Mouse (Mus musculus): ENCODE results near the gene Wdr13. TPM values are rescaled to one million over a fixed set of nuclear protein-coding genes. Genes with fewer than 3 reads are reported as not detected.

The Wdr13 gene
- polyA plus RNA-seq, 1 experiment from 2014 or later = 23.1 TPM

DNA sequence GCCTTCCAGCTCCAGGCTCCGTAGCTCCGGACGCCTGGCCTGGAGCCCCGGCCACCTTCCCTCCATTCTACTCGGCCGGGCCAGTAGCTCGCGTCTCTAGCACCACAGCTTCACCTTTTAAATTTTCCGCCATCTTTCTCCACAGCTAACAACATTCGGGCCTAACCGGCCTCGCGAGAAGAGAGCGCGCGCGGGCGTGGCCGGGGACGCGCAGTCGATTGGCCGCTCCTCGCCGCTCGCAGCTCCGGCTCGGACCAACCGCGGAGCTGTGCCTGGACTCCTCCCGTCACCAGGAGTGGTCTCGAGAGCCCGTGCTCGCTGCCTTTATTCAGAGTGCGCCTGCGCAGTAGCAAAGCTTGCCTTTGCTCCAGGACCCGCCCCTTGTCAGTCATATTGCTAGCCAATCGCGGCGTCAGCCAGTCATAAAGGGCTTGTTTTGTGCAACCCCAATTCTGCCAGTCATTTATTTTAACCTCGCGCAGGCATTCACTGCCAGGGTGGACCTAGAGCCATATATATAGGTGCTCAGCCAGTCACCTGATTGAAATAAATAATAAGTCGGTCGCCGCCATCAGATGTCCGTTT lies 58.2 kb downstream of the Wdr13 start, which contains the start of gene Suv39h1:
Gene Suv39h1, minus strand, starts transcription at position 331 of the 585 bp plus-strand sequence.
- Histone ChIP-seq H3K4me3 (peak within 1 kb of the TSS; percentile 45), H3K27me3 (no peaks in the 10 kb centered on the region), H3K4me2 (replicated peaks) (peak within 1 kb of the TSS; percentile 49), H3K27ac (peak within 1 kb of the TSS; percentile 88), H3K9me3 (no peaks in the 10 kb centered on the region), H3K9ac (peak within 1 kb of the TSS; percentile 63), H3K4me1 (0 out of 2 replicates have a peak, but pooled peaks cover 4% of the 10 kb centered on the region), H3K36me3 (0 out of 2 replicates have a peak, but pooled peaks cover 2% of the 10 kb centered on the region)
- peak; percentile 95 for ATAC-seq (ENCODE audit: insufficient number of reproducible peaks, insufficient read depth, low FRiP score, low TSS enrichment)
- WGBS = 27% methylated on average over 46 of the region's 46 CpGs

DNA sequence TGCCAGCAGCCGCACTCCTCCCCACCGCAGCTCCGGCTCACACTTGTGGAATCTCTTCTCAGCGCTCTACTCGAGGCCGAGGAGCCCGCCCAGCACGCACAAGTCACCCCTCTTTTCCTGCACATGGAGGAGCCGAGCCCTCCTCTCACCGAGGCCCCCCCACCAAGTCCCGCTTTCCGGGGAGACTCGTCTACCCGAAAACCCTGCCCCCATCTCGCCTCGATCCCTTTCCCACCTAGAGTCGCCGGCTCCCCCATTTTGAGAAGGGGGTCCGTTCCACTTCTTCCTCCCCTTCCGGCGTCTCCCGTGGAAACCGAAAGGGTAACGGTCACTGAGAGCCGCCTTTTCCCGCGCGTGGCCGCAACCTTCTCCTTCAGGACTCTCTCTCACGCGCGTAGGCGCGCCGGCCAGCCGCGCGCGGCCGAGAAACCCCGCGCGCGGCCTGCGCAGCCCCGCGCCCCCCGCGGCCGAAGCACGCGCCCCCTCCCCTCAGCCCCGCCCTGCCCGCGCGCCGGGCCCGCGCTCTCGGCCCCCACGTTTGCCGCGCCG lies 58.7 kb downstream of the Wdr13 start:
- ATAC-seq (ENCODE audit: insufficient number of reproducible peaks, insufficient read depth, low FRiP score, low TSS enrichment) = no peak
- H3K36me3 ChIP-seq = 0 out of 2 replicates have a peak, but pooled peaks cover 7% of the 10 kb centered on the region
- H3K4me3 ChIP-seq = peak overlapping the region; percentile 45
- no peaks in the 10 kb centered on the region for H3K9me3 ChIP-seq
- 0 out of 2 replicates have a peak, but pooled peaks cover 4% of the 10 kb centered on the region for H3K4me1 ChIP-seq
- H3K4me2 ChIP-seq (replicated peaks) = peak overlapping the region; percentile 49
- peak overlapping the region; percentile 63 for H3K9ac ChIP-seq
- H3K27ac ChIP-seq = peak overlapping the region; percentile 88
- 21% methylated on average over 64 of the region's 64 CpGs for WGBS
- no peaks in the 10 kb centered on the region for H3K27me3 ChIP-seq

Other genes with a start within 250 kb of the Wdr13 start
- gene Slc35a2, start 248.9 kb downstream of the Wdr13 start, polyA plus RNA-seq (2016; fragmentation: Nextera tagmentation; extraction: Ambion mirVana) = 30.4 and 33.1 TPM in 2 replicates
- 147 and 162 TPM in 2 replicates for gene Pqbp1, start 233.6 kb downstream of the Wdr13 start, polyA plus RNA-seq (2016; fragmentation: Nextera tagmentation; extraction: Ambion mirVana)
- 167 and 169 TPM in 2 replicates for gene Timm17b, start 233.5 kb downstream of the Wdr13 start, polyA plus RNA-seq (2016; fragmentation: Nextera tagmentation; extraction: Ambion mirVana)
- gene Gm10491, start 225.1 kb downstream of the Wdr13 start, polyA plus RNA-seq (2016; fragmentation: Nextera tagmentation; extraction: Ambion mirVana) = not detected in 2 replicates
- not detected in 2 replicates for gene Gm10490, start 223.3 kb downstream of the Wdr13 start, polyA plus RNA-seq (2016; fragmentation: Nextera tagmentation; extraction: Ambion mirVana)
- 7.1 and 9.4 TPM in 2 replicates for gene Pcsk1n, start 213.1 kb downstream of the Wdr13 start, polyA plus RNA-seq (2016; fragmentation: Nextera tagmentation; extraction: Ambion mirVana)
- gene Eras, start 204.3 kb downstream of the Wdr13 start, polyA plus RNA-seq (2016; fragmentation: Nextera tagmentation; extraction: Ambion mirVana) = not detected in 2 replicates
- gene Hdac6, start 185.0 kb downstream of the Wdr13 start, polyA plus RNA-seq (2016; fragmentation: Nextera tagmentation; extraction: Ambion mirVana) = 49.3 and 53.7 TPM in 2 replicates
- gene Gata1, start 154.8 kb downstream of the Wdr13 start, polyA plus RNA-seq (2016; fragmentation: Nextera tagmentation; extraction: Ambion mirVana) = 1.8 and 2.3 TPM in 2 replicates
- not detected in 2 replicates for gene Glod5, start 114.4 kb downstream of the Wdr13 start, polyA plus RNA-seq (2016; fragmentation: Nextera tagmentation; extraction: Ambion mirVana)
- 77.3 and 77.8 TPM in 2 replicates for gene Suv39h1, start 58.1 kb downstream of the Wdr13 start, polyA plus RNA-seq (2016; fragmentation: Nextera tagmentation; extraction: Ambion mirVana)
- 0.19 and 0.20 TPM in 2 replicates for gene Was, start 42.4 kb downstream of the Wdr13 start, polyA plus RNA-seq (2016; fragmentation: Nextera tagmentation; extraction: Ambion mirVana)
- gene Rbm3, start 13.0 kb upstream of the Wdr13 start, polyA plus RNA-seq (2016; fragmentation: Nextera tagmentation; extraction: Ambion mirVana) = 466 and 497 TPM in 2 replicates
- 14.3 and 14.8 TPM in 2 replicates for gene Tbc1d25, start 43.3 kb upstream of the Wdr13 start, polyA plus RNA-seq (2016; fragmentation: Nextera tagmentation; extraction: Ambion mirVana)
- gene Ebp, start 60.6 kb upstream of the Wdr13 start, polyA plus RNA-seq (2016; fragmentation: Nextera tagmentation; extraction: Ambion mirVana) = 28.4 and 30.8 TPM in 2 replicates
- gene Porcn, start 73.6 kb upstream of the Wdr13 start, polyA plus RNA-seq (2016; fragmentation: Nextera tagmentation; extraction: Ambion mirVana) = 12.2 and 14.8 TPM in 2 replicates
- gene Ftsj1, start 119.5 kb upstream of the Wdr13 start, polyA plus RNA-seq (2016; fragmentation: Nextera tagmentation; extraction: Ambion mirVana) = 43.1 and 47.0 TPM in 2 replicates
- gene Slc38a5, start 138.2 kb upstream of the Wdr13 start, polyA plus RNA-seq (2016; fragmentation: Nextera tagmentation; extraction: Ambion mirVana) = 1.4 and 1.5 TPM in 2 replicates
- gene Ssxb10, start 194.5 kb upstream of the Wdr13 start, polyA plus RNA-seq (2016; fragmentation: Nextera tagmentation; extraction: Ambion mirVana) = not detected in 2 replicates
- not detected in 2 replicates for gene Ssxb9, start 234.1 kb upstream of the Wdr13 start, polyA plus RNA-seq (2016; fragmentation: Nextera tagmentation; extraction: Ambion mirVana)